Mouse (Mus musculus): ENCODE data around the gene Myadml2. TPM values are rescaled to one million over a fixed set of nuclear protein-coding genes. Genes with fewer than 3 reads are reported as not detected.

Gene Myadml2
- total and polyA plus RNA-seq, 2 experiments from 2014 or later, result 29.3 to 32.7 TPM

- no peaks in the 10 kb centered on the region for H3K27me3 ChIP-seq (ENCODE audit: control insufficient read depth, insufficient read depth, low read length)
- no peak overlapping the region for H3K9ac ChIP-seq (replicated peaks; ENCODE audit: low read depth, low read length)
- H3K36me3 ChIP-seq (replicated peaks; ENCODE audit: control insufficient read depth, insufficient read depth, low read length), result no peaks in the 10 kb centered on the region
- H3K4me3 ChIP-seq (ENCODE audit: low read depth, low read length), result no peak overlapping the region
- no peaks in the 10 kb centered on the region for H3K9me3 ChIP-seq (replicated peaks; ENCODE audit: control insufficient read depth, low read length)
- no peak overlapping the region for H3K4me2 ChIP-seq (ENCODE audit: low read depth, low read length)
- DNase-seq (ENCODE audit: low spot score) (no peak), ATAC-seq (ENCODE audit: insufficient read depth, low read depth) (no peak)
- TF ChIP-seq CTCF (IDR thresholded peaks at IDR 0.05; ENCODE audit: low read depth) (no peak), EP300 (IDR thresholded peaks at IDR 0.05; ENCODE audit: low read depth) (no peak)
- H3K4me1 ChIP-seq (ENCODE audit: control insufficient read depth, insufficient read depth), result peaks cover 20% of the 10 kb centered on the region
- H3K27ac ChIP-seq (ENCODE audit: low read depth), result no peak overlapping the region
- 84% methylated on average over 8 of the region's 8 CpGs for WGBS
Measured at GRCm38 (mm10) chr11:120641869-120642268, 6.1 kb downstream of the Myadml2 start.

- H3K9me3 ChIP-seq (replicated peaks; ENCODE audit: control insufficient read depth, low read length), result no peaks in the 10 kb centered on the region
- H3K27me3 ChIP-seq (ENCODE audit: control insufficient read depth, insufficient read depth, low read length), result no peaks in the 10 kb centered on the region
- H3K4me1 ChIP-seq (ENCODE audit: control insufficient read depth, insufficient read depth), result peaks cover 14% of the 10 kb centered on the region
- H3K27ac ChIP-seq (ENCODE audit: low read depth), result no peak overlapping the region
- H3K4me3 ChIP-seq (ENCODE audit: low read depth, low read length), result no peak overlapping the region
- no peaks in the 10 kb centered on the region for H3K36me3 ChIP-seq (replicated peaks; ENCODE audit: control insufficient read depth, insufficient read depth, low read length)
- 51% methylated on average over 9 of the region's 9 CpGs for WGBS
- no peak overlapping the region for H3K9ac ChIP-seq (replicated peaks; ENCODE audit: low read depth, low read length)
- DNase-seq (ENCODE audit: low spot score) (no peak), ATAC-seq (ENCODE audit: insufficient read depth, low read depth) (no peak)
- TF ChIP-seq CTCF (IDR thresholded peaks at IDR 0.05; ENCODE audit: low read depth) (no peak), EP300 (IDR thresholded peaks at IDR 0.05; ENCODE audit: low read depth) (no peak)
- no peak overlapping the region for H3K4me2 ChIP-seq (ENCODE audit: low read depth, low read length)
Measured at GRCm38 (mm10) chr11:120641255-120641654, 6.7 kb downstream of the Myadml2 start.

GRCm38 (mm10) chr11:120634810-120635209, 13.1 kb downstream of the Myadml2 start:
- H3K27me3 ChIP-seq (ENCODE audit: control insufficient read depth, insufficient read depth, low read length), result no peaks in the 10 kb centered on the region
- 85% methylated on average over 5 of the region's 5 CpGs for WGBS
- H3K4me1 ChIP-seq (ENCODE audit: control insufficient read depth, insufficient read depth), result peaks cover 26% of the 10 kb centered on the region
- no peak overlapping the region for H3K4me2 ChIP-seq (ENCODE audit: low read depth, low read length)
- no peaks in the 10 kb centered on the region for H3K9me3 ChIP-seq (replicated peaks; ENCODE audit: control insufficient read depth, low read length)
- ATAC-seq (ENCODE audit: insufficient read depth, low read depth) (no peak), DNase-seq (ENCODE audit: low spot score) (no peak)
- H3K27ac ChIP-seq (ENCODE audit: low read depth), result no peak overlapping the region
- no peak overlapping the region for H3K9ac ChIP-seq (replicated peaks; ENCODE audit: low read depth, low read length)
- H3K4me3 ChIP-seq (ENCODE audit: low read depth, low read length), result no peak overlapping the region
- H3K36me3 ChIP-seq (replicated peaks; ENCODE audit: control insufficient read depth, insufficient read depth, low read length), result no peaks in the 10 kb centered on the region
- TF ChIP-seq CTCF (IDR thresholded peaks at IDR 0.05; ENCODE audit: low read depth) (no peak), EP300 (IDR thresholded peaks at IDR 0.05; ENCODE audit: low read depth) (no peak)

GRCm38 (mm10) chr11:120633520-120634343, 14.2 kb downstream of the Myadml2 start, which contains the start of gene Mafg:
Gene Mafg, minus strand, starts transcription at chr11:120633600.
- peak within 1 kb of the TSS; percentile 94 for H3K9ac ChIP-seq (replicated peaks; ENCODE audit: low read depth, low read length)
- H3K27ac ChIP-seq (ENCODE audit: low read depth), result peak within 1 kb of the TSS; percentile 89
- H3K4me2 ChIP-seq (ENCODE audit: low read depth, low read length), result peak within 1 kb of the TSS; percentile 96
- H3K36me3 ChIP-seq (replicated peaks; ENCODE audit: control insufficient read depth, insufficient read depth, low read length), result peaks cover 8% of the 10 kb centered on the region
- H3K4me3 ChIP-seq (ENCODE audit: low read depth, low read length), result peak within 1 kb of the TSS; percentile 90
- H3K27me3 ChIP-seq (ENCODE audit: control insufficient read depth, insufficient read depth, low read length), result no peaks in the 10 kb centered on the region
- H3K4me1 ChIP-seq (ENCODE audit: control insufficient read depth, insufficient read depth), result peaks cover 31% of the 10 kb centered on the region
- WGBS, result 11% methylated on average over 50 of the region's 58 CpGs
- ATAC-seq (ENCODE audit: insufficient read depth, low read depth) (peak; percentile 91), DNase-seq (ENCODE audit: low spot score) (peak; percentile 97)
- no peaks in the 10 kb centered on the region for H3K9me3 ChIP-seq (replicated peaks; ENCODE audit: control insufficient read depth, low read length)
- TF ChIP-seq CTCF (IDR thresholded peaks at IDR 0.05; ENCODE audit: low read depth), result no peak
- TF ChIP-seq EP300 (IDR thresholded peaks at IDR 0.05; ENCODE audit: low read depth), result no peak

GRCm38 (mm10) chr11:120632559-120633519, 15.1 kb downstream of the Myadml2 start:
- TF ChIP-seq CTCF (IDR thresholded peaks at IDR 0.05; ENCODE audit: low read depth) (no peak), EP300 (IDR thresholded peaks at IDR 0.05; ENCODE audit: low read depth) (no peak)
- H3K36me3 ChIP-seq (replicated peaks; ENCODE audit: control insufficient read depth, insufficient read depth, low read length), result peaks cover 10% of the 10 kb centered on the region
- ATAC-seq (ENCODE audit: insufficient read depth, low read depth), result peak; percentile 70

More at GRCm38 (mm10) chr11:120632559-120633519, 15.1 kb downstream of the Myadml2 start:
- peaks cover 31% of the 10 kb centered on the region for H3K4me1 ChIP-seq (ENCODE audit: control insufficient read depth, insufficient read depth)
- H3K4me2 ChIP-seq (ENCODE audit: low read depth, low read length), result peak overlapping the region; percentile 96
- peak; percentile 58 for DNase-seq (ENCODE audit: low spot score)
- peak overlapping the region; percentile 89 for H3K27ac ChIP-seq (ENCODE audit: low read depth)
- peak overlapping the region; percentile 94 for H3K9ac ChIP-seq (replicated peaks; ENCODE audit: low read depth, low read length)
- H3K27me3 ChIP-seq (ENCODE audit: control insufficient read depth, insufficient read depth, low read length), result no peaks in the 10 kb centered on the region
- peak overlapping the region; percentile 90 for H3K4me3 ChIP-seq (ENCODE audit: low read depth, low read length)
- WGBS, result under 1% methylated on average over 86 of the region's 116 CpGs
- no peaks in the 10 kb centered on the region for H3K9me3 ChIP-seq (replicated peaks; ENCODE audit: control insufficient read depth, low read length)

Data from heart, postnatal 0 days (tissue).